Mouse (Mus musculus): ENCODE data around the gene Fitm1.

DNA sequence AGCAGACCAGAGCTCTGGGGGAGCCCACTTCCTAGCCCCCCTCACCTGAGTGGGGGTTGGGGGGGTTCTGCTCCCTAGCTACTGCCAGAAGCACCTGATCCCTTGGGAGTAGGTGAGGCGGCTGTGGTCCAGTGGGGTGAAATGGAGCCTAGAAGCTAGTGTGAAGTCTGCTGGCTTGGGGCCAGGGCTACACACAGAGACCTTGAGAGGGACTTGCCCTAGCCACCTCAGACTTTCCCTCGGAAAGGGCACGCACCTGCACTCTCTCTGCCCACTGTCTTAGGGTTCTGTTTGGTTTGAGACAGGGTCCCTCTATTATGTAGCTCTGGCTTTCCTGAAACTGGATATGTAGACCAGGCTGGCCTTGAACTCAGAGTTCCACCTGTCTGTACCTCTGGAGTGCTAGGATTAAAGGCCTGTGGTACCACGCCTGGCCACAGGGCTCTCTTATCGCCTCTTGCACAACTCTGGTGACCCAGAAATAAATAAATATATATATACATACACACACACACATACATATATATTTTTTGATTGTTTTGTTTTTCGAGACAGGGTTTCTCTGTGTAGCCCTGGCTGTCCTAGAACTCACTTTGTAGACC is 3.4 kb downstream of the Fitm1 start:
- TF ChIP-seq POLR2A (IDR thresholded peaks at IDR 0.05; ENCODE audit: borderline replicate concordance, extremely low read depth, low read depth, low read length) (no peak), CTCF (IDR thresholded peaks at IDR 0.05; ENCODE audit: insufficient read depth, low read length) (no peak)

Measured in lung, adult 2 months (tissue).